Mouse (Mus musculus): ENCODE data around the gene Il16.

Il16 gene

GRCm38 (mm10) chr7:83745413-83746106 is at the start of gene Il16:
Gene Il16, minus strand, starts transcription at chr7:83745726.
- no peak for DNase-seq (ENCODE audit: low read depth, low spot score)

DNA sequence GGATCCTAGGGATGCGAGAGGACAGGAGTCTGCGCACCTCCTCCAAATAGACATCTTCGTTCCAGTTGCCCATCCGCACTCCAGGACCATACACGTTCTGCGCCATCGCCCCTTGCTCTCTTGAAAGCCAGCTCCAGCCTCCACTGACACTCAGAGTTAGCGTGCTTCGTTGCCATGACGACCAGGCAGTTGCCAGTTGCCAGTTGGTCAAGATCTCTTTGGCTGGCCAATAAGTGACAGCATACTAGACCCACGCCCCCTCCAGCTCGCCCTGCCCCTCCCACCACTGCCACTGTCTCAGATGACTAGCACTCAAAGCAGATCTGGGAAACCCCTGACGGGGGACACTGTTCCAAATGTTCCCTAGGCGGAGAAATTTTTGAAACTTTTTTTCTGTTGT is 49.2 kb upstream of the Il16 start, which contains the start of gene Cfap161:
TSS of gene Cfap161 (minus strand) at position 176 of the 400 bp plus-strand sequence.
- DNase-seq (ENCODE audit: low read depth, low spot score) = peak; percentile 60

- DNase-seq (ENCODE audit: low read depth, low spot score) = no peak
Measured at GRCm38 (mm10) chr7:83794006-83794683, 48.6 kb upstream of the Il16 start.

DNA sequence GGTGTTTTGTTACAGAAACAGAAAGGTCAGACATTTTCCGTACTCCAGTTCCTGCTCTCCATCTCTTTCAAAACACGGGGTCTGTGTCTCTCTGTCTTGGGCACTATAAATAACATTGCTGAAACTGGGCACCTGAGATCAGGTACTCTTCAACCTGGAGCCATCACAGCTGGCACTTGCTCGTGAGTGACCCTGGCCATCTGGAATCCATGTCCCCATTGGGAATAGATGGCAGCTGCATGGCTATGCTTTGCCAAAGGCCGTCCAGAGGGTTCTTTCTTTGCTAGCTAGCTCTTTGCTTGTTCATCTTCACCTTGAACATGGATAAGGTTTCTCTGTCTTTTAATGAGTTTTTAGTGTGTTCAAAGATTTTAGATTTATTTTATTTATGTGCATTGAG is 35.4 kb upstream of the Il16 start:
- no peak for DNase-seq (ENCODE audit: low read depth, low spot score)

GRCm38 (mm10) chr7:83780026-83780425 is 34.5 kb upstream of the Il16 start:
- no peak for DNase-seq (ENCODE audit: low read depth, low spot score)

- no peak for DNase-seq (ENCODE audit: low read depth, low spot score)
Measured at GRCm38 (mm10) chr7:83779028-83779427, 33.5 kb upstream of the Il16 start.

DNA sequence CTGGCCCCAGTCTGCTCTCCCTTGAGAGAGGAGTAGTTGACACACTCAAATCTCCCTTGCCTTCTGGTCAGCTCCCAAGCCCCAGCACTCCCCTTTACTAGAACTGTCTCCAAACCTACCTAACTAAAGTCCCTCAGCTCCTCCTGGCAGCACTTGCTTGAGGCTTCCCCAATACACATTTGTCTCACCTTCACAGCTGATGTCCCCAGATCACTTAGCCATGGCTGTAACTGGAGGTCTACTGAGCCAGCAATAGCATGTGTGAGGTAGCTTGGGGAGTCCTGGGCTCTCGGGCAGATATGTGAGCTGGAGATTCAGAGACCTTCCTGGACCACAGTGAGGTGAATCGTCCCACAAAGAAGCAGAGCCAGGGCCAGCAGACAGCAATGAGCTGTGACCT is 33.0 kb upstream of the Il16 start:
- DNase-seq (ENCODE audit: low read depth, low spot score) = no peak

- peak; percentile 75 for DNase-seq (ENCODE audit: low read depth, low spot score)
Measured at GRCm38 (mm10) chr7:83774721-83775120, 29.2 kb upstream of the Il16 start.

- DNase-seq (ENCODE audit: low read depth, low spot score) = peak; percentile 94
Measured at GRCm38 (mm10) chr7:83763674-83764073, 18.1 kb upstream of the Il16 start.

DNA sequence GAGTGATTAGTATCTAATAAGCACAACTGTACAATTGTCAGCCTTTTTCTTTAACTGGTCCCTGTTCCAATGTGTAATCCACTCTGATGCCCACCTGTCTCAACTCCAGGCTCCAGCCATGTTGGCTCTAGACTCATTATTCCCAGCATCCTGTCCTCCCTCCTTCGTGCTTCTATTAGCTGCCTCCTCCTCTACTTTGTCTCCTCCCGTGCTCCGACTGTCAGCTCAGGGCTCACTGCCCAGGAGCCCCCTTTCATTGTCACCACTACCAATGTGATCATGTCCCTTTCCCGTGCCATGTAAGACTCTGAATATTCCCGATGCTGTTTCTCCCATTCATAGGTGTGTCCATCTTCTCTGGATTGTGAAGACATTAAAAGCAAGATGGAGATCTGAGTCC is 16.8 kb upstream of the Il16 start:
- DNase-seq (ENCODE audit: low read depth, low spot score) = no peak

DNA sequence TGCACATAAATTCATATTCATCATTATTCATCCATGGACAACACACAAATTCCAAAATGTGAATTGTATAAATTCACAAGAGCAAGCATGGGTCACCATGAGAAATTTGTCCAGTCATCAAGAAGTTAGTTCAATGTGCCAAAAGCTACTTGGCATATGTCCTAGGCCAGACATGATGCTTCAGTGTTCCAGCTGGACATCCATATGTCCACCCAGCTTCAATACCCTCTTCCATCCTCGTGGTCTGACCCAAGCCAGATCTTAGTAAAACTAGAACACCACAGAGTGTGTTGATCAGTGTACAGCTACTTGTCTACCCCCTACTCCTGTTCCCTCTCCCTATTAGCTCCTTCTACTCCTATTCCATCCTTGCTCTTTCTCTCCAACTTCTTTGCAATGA is 5.5 kb upstream of the Il16 start:
- DNase-seq (ENCODE audit: low read depth, low spot score) = peak; percentile 98

- DNase-seq (ENCODE audit: low read depth, low spot score) = no peak
Measured at GRCm38 (mm10) chr7:83748405-83748804, 2.9 kb upstream of the Il16 start.

DNA sequence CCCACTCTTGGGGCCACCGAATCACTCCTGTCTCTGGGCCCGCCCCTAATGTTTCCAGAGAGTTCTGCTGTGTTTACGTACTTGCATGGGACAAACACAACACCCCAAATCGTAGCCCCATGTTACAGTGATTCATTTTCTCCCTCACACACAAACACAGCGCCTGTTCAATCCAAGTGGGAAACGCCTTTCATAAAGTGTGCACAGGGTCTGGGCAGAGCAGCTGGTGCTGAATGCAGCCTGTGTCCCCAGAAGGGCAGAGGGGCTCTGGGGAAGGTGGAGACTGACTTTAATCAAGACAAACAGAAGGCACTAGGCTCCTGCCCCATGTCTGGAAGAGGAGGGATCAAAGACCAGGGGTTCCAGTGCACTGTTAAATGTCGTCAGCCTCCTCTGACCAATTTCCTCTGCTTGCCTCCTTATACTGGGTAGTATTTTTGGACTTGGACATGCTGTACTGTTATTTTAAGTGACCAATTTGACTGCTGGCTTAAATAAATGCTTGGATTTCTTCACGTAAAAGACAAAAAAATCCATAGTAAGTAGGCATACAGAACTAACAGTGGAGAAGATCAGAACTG is 671 bp upstream of the Il16 start:
- no peak for DNase-seq (ENCODE audit: low read depth, low spot score)

DNA sequence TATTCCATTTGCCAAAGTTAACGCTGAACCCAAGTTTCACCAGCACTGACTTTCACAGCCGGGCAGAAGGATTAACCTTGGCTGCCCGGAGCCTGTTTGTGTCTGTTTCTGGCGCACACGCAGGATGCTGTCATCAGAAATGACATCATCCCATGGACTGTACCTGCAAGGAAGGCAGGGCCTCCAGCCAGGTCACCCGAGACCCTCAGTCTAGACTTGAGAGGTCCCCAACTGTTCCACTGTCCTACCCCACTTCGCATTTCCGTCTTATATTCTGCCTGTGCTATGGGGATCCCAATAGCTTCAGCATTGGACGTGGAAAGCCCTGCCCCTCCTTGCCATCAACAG is 487 bp downstream of the Il16 start:
- DNase-seq (ENCODE audit: low read depth, low spot score) = no peak

DNA sequence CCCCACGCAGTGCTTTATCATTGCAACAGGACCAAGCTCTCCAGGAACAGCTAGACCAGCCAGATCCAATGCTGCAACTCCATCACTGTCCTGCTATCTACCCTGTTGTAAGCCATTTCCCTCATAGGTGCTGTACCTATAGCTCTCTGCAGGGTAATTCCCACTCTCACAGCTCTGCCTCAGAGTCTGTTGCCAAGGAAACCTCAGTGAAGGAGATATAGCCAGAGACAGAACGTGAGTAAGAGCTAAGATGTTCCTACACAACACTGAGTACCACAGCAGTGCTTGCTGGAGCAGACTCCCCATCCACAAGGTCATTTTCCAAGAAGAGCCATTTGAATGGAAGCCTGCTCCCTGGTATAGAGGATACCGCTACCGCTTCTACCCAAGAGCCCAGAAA is 1.3 kb downstream of the Il16 start:
- peak; percentile 63 for DNase-seq (ENCODE audit: low read depth, low spot score)

DNA sequence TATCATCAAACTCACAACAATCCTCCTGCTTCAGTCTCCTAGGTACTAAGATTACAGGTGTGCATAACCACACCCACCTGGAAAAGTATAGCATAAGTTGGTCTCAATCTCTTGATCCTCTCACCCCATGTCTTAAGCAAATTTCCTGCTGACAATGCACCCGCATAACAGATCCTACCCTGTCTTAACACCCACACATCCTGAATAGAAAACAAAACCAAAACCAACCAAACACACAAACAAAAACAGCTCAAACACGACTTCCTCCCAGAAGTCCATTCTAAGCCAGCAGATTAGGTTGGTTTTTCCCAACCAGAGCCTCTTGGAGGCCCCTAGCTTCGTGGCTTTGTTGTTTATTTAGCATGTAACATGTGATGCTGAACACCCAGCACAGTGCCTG is 2.8 kb downstream of the Il16 start:
- DNase-seq (ENCODE audit: low read depth, low spot score) = no peak

DNA sequence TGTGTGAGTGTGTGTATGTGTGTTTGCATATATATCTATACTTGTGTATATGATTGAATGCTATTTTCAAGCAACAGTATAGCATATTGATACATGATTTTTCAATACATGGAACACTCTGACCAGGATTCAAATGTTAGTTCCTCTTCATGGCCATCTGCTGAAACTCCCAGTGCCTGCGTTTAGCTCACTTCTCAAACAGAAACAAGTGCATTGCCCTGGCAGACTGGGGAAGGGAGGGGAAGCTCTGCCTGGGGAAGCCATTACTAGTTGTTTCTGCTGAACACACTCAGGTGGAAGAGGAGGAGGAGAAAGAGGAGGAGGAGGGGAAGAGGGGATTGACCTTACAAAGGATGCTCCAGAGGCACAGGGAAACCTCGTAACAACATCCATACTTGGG is 3.5 kb downstream of the Il16 start:
- no peak for DNase-seq (ENCODE audit: low read depth, low spot score)

DNA sequence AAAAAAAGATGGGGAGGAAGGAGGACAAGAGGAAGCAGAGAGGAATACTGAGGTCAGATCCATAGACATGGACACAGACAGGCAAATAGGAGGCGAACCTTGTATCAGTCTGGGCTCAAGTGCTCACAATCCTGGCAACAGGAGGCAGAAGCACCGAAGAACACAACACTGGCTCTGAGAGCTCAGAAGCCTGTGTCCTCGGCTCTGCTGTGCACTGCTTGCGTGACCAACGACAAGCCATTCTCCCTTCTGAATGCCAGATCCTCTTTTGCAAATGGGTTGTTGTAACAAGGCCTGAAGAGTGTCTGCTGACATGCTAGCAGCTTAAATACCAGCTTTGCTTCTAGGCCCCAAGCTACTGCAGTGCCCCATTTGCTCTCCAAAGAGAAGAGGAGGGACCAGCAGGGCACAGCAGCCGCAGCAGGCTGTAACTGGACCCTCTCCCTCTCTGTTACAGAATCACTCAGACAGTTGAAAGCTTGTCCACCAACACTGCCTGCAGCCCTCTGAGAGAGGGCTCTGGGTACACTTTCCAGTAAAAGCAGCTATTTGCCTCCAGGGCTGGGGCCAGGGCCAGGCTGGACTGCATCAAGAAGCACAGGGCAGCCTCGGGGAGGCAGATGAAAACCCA is 5.7 kb downstream of the Il16 start:
- no peak for DNase-seq (ENCODE audit: low read depth, low spot score)

DNA sequence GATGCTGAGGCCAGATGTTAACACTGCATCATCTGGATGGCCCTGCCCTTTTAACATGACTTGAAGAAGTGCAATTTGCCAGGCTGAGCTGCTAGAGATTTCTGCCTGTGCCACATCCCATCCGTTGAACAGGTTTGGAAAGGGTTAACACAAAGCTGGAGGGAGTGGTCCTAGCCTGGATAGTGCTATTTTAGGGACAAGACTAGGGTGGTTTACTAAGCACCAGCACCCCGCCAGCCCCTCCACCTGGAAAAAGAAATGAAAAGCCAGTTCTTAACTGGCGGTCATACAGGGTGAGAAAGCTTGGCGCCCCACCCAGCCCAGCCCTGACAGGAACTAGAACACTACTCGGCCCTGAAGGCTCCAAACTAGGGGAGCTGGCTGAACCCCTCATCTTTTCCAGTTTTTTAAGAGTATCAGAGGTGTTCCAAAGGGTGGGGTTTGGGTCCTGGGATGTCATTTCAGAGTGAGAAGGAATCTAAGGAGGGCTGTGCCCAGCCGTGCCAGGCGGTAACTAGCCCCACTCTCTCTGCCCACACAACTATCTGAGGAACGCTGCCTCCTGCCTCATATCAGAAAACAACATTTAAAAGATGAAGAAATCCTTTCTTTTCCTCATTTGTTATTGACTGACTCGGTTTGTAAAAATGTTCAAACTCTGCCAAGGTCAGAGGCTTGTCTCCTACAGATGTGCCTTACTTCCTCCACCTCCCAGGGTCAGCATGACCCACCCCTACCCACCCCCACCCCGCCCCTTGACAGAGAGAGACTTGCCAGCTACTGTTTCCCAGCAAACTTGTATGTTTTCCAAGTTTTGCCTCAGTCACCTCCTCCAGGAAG is 6.7 kb downstream of the Il16 start:
- DNase-seq (ENCODE audit: low read depth, low spot score) = no peak

- DNase-seq (ENCODE audit: low read depth, low spot score) = no peak
Measured at GRCm38 (mm10) chr7:83737914-83738490, 7.5 kb downstream of the Il16 start.

DNA sequence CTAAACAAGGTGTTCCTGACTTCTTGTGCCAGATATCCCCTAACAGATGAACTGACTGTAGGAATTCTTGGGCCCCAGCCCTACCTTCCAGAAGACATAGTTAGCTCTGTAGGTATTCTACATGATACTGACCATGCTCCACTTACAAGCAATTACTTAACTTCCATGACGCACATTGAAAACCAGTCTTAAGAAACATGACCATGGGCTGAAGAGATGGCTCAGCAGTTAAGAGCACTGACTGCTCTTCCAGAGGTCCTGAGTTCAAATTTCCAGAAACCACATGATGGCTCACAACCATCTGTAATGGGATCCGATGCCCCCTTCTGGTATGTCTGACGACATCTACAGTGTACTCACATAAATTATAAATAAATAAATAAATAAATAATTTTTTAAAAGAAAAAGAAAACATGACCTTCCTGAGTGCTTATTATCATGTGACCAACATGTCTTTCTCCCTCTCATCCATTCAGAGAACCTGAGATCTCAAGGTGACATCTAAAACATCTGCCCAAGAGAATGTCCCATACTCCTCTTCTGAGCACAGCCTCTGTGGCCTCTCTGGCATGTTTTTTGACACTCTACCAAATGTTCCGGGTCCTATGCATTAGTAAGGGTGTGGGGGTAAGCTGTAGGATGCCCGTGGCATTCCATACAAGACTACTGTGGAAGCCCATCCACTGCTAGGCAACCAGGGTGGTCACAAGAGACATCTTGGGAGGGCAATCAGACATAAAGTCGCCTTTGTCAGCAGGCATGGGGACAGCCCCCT is 9.0 kb downstream of the Il16 start:
- no peak for DNase-seq (ENCODE audit: low read depth, low spot score)

All from brain, adult 2 months (tissue).